Mouse (Mus musculus) bone marrow, adult 2 months (tissue): ENCODE measurements around the gene Glis1. TPM values are rescaled to one million over a fixed set of nuclear protein-coding genes. Genes with fewer than 3 reads are reported as not detected.

Source experiments
- H3K27ac ChIP-seq: fragments of 200-500 bp; 2 replicates; pipeline ENCODE4 v1.5.1; 2012; ENCODE audit warnings: low read depth, mild to moderate bottlenecking, control low read depth, inconsistent platforms, low read length; ENCODE audit not compliant: control insufficient read depth, poor library complexity, insufficient read depth
- H3K4me1 ChIP-seq: fragments of 200-500 bp; 2 replicates; pipeline ENCODE4 v1.6.1; 2011; ENCODE audit warnings: low read length; ENCODE audit not compliant: control insufficient read depth, insufficient read depth
- H3K4me3 ChIP-seq: fragments of 200-500 bp; replicated peaks from 2 replicates; pipeline ENCODE3; 2011; ENCODE audit warnings: mild to moderate bottlenecking, low read depth, low read length, control low read depth; ENCODE audit not compliant: control insufficient read depth
- CTCF ChIP-seq: fragments of 200-500 bp; IDR thresholded peaks from 2 replicates; pipeline ENCODE4 v1.5.1; 2011; ENCODE audit warnings: low read length, control low read depth; ENCODE audit not compliant: control insufficient read depth, insufficient read depth
- POLR2A ChIP-seq: fragments of 200-500 bp; IDR thresholded peaks from 2 replicates; pipeline ENCODE4 v1.6.1; 2011; ENCODE audit warnings: low read depth, mild to moderate bottlenecking, control low read depth, low read length, borderline replicate concordance; ENCODE audit not compliant: control insufficient read depth
- WGBS: fragments of 180-500 bp; shearing (Covaris S2); methylation state at CpG from one replicate; pipeline ENCODE4 v1.1.7; 2018; 5-methylcytosine and 5-hydroxymethylcytosine counted together
- polyA plus RNA-seq: library from polyadenylated mRNA; stranded (reverse); fragments of >200 nt; gene quantifications from 2 replicates; pipeline ENCODE4 v1.2.4, GENCODE M21; 2011; ENCODE audit warnings: low replicate concordance; ENCODE audit not compliant: missing spikeins, insufficient read depth, insufficient read length

Glis1 gene
- polyA plus RNA-seq, 1 experiment: not detected

DNA sequence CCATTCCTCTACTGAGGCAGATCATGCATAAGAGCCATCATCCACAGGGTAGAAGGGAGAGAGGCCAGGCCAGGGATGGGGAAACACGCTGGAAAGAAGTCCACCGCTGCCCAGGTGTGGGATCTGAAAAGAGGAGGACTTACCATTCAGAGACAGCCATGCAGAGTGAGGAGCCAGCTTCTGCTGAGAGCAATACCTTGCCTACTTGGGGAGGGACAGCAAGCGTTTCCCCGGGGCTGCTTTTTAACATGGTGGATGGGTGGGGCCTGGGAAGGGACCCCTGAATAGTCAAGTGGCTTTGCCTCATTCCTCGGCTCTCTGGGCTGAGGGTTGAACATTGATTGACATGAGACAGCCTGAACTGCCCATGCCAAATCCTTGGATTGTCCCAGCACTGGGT, 85.7 kb downstream of the Glis1 start:
- 83% methylated on average over 5 of the region's 5 CpGs for WGBS
- H3K4me1 ChIP-seq: no peaks in the 10 kb centered on the region
- TF ChIP-seq POLR2A (no peak), CTCF (no peak)
- no peak overlapping the region for H3K4me3 ChIP-seq
- no peak overlapping the region for H3K27ac ChIP-seq

DNA sequence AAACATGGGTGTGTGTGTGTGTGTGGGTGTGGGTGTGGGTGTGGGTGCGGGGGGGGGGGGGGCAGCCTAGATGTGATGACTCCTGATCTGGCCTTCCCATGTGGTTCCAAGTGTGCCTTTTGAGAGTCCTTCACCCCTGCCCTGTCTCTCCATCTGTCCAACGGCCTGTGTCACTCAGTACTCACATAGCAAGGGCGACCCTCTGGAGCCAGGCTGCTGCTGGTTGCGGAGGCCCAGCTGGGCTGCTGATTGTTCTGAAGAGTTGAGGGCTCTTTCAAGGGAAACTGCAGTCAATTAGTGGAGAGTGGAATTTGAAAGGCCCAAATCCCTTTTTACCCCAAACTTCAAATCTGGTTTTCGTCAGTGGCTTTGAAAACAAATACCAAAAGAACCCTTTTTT, 86.4 kb downstream of the Glis1 start:
- TF ChIP-seq CTCF (no peak), POLR2A (no peak)
- 82% methylated on average over 5 of the region's 5 CpGs for WGBS
- Histone ChIP-seq H3K4me3 (no peak overlapping the region), H3K27ac (no peak overlapping the region), H3K4me1 (no peaks in the 10 kb centered on the region)

DNA sequence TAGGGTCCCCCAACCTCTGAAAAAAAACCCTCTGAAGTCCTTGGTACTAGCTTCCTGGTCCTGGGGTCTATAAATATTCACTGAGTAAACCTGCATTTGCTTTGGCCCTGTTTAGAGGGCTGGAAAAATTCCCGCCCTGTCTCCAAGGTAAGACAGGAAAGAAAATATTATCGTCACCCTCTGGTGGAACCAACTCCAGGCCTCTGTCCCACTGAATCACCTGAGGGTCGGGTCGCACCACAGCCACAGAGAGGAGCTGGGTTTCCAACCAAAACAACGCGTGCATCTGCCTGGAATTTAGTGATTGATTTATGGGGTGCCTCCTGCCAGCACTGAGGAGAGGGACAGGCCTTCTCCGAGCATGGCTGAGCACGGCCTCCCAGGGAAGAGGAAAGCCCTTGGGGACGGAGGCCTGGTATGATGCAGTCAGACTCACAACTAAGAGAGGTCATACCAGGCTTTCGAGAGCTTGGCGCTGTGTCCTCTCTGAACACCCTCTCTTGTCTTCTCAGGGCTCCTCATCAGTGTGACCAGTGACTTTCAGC, 89.3 kb downstream of the Glis1 start:
- Histone ChIP-seq H3K4me1 (no peaks in the 10 kb centered on the region), H3K27ac (no peak overlapping the region), H3K4me3 (no peak overlapping the region)
- WGBS: 66% methylated on average over 11 of the region's 11 CpGs
- no peak for TF ChIP-seq POLR2A

DNA sequence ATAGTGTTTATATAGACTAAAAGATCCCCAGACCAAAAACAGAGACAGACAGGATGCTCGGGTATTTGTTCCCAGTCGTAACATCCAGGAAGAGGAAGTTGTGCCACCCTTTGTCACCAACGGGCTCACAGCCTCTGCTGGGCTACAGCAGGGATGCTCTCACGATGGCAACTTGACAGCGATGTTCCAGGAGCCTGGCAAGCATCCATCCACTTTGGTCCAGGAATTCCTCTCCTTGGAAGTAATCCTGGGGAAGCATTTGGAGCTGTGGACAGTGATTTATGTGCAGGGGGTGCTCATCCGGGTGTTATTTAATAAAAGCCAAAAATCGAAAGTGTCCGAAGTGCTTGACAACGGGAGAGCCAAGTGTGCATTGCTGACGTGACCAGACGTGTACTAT, 100.7 kb downstream of the Glis1 start:
- Histone ChIP-seq H3K27ac (no peak overlapping the region), H3K4me3 (no peak overlapping the region), H3K4me1 (no peaks in the 10 kb centered on the region)
- no peak for TF ChIP-seq POLR2A
- 48% methylated on average over 11 of the region's 11 CpGs for WGBS

DNA sequence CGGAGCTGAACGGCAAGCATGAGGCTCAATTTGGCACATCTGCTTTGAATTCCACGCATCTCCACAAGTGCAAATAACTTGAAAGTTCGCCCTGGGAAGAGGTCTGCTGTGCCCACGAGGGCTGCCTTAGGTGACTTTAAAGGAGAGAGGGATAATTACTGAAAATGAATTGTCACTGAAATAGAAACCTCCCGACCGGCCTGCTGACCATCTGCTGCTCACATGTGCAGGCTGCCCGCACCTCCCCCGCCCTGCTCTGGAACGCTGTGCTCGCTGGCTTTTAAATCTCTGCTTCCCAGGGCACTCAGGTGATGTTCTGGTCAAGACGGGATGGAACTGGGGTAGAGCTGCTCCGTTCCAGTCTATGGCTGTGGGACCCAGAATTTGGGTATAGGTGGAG, 103.7 kb downstream of the Glis1 start:
- no peak for TF ChIP-seq POLR2A
- TF ChIP-seq CTCF: no peak
- WGBS: 75% methylated on average over 13 of the region's 13 CpGs
- Histone ChIP-seq H3K4me3 (no peak overlapping the region), H3K27ac (no peak overlapping the region), H3K4me1 (no peaks in the 10 kb centered on the region)

DNA sequence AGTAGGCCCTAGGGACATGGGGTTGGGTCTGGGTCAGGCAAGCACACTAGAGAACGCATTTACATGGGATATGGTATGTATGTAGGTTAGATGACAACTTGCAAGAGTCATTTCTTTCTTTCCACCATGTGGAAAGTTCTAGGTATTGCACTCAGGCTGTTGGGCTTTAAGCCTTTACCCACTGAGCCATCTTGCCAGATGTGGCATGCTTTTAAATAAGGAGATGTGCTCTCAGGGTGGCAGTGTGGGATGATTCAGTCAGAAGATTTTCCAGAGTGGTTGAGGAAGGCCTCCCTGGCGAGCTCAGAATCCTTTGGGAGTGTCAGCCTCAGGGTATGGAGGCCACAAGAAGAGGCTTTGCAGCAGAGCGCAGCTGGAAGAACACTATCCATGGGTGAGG, 104.2 kb downstream of the Glis1 start:
- H3K4me3 ChIP-seq: no peak overlapping the region
- TF ChIP-seq CTCF (no peak), POLR2A (no peak)
- no peaks in the 10 kb centered on the region for H3K4me1 ChIP-seq
- no peak overlapping the region for H3K27ac ChIP-seq
- 73% methylated on average over 3 of the region's 3 CpGs for WGBS

DNA sequence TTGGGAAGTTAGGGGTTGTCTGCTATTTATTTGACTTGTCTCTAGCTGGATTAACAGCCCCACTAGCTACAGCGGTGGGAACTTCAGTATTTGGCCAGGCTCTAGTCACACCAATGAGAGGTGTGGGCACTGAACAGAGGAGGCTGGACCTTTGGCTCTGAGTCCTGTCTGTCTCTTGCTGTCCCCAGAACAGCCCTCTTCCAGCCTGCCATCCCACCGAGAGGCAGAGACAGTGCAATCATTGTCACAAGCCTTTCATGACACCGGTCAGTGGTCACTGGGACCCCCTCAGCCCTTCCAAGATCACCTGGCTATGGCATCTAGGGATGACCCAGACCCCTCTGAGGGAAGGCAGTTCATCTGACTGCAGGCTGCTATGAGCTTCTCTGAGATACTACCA, 104.6 kb downstream of the Glis1 start:
- 80% methylated on average over 3 of the region's 3 CpGs for WGBS
- Histone ChIP-seq H3K27ac (no peak overlapping the region), H3K4me1 (no peaks in the 10 kb centered on the region), H3K4me3 (no peak overlapping the region)
- TF ChIP-seq POLR2A (no peak), CTCF (no peak)

DNA sequence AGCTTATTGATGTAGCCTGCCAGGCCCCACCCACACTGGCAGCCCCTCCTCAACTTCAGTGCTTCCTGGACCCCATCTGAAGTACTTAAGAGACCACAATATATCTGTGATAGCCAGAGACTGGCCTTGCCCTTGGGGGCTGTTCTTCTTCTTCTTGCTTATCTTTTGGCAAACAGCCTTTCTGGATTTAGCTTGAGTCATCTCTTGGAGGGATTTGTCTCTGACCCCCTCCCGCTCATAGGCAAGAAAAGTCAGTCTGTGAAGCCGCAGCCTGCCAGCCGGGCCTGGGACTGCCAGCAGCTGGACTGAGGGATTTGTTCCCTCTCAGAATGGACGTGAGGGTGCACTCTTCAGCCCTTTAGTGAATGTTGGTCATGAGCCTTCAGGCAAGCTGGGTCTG, 107.4 kb downstream of the Glis1 start:
- H3K27ac ChIP-seq: no peak overlapping the region
- no peak for TF ChIP-seq POLR2A
- no peak for TF ChIP-seq CTCF
- no peak overlapping the region for H3K4me3 ChIP-seq
- no peaks in the 10 kb centered on the region for H3K4me1 ChIP-seq
- 73% methylated on average over 4 of the region's 4 CpGs for WGBS

DNA sequence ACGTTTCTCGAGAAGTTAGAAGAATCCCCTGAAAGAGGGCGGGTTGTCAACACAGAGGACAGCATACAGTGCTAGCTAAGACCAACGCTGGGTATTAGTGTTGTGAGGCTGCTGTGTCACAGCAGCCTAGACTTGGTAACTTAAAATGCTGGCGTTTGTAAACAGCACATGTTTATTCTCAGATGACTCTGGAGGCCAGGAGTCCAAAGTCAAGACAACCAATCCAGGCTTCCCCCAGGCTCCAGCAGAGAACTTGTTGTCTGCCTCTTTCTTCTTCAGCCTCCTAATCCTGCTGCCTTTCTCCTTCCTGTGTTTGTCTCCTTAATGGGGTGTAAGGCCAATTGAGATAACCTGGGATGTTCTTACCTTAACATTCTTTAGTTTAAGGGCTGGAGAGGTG, 110.5 kb downstream of the Glis1 start:
- WGBS: 70% methylated on average over 5 of the region's 5 CpGs
- Histone ChIP-seq H3K4me1 (no peaks in the 10 kb centered on the region), H3K4me3 (no peak overlapping the region), H3K27ac (no peak overlapping the region)
- TF ChIP-seq CTCF: no peak
- TF ChIP-seq POLR2A: no peak
